Mouse (Mus musculus): ENCODE results near the gene Fbxo46. TPM values are rescaled to one million over a fixed set of nuclear protein-coding genes. Genes with fewer than 3 reads are reported as not detected.
"Not testable (repeated sequence)": the region's sequence is repeated elsewhere in the genome, so short reads cannot be mapped to it uniquely, and the experiment has no call there.

The Fbxo46 gene
- total RNA-seq, 2 experiments from 2014 or later, result 5.4 to 5.5 TPM

- no peak for DNase-seq (ENCODE audit: low spot score)
- intact Hi-C loops (cut with DNase I), result no loop called here
Observed at GRCm38 (mm10) chr7:19127744-19128143, 8.1 kb downstream of the Fbxo46 start.

- no peak for DNase-seq (ENCODE audit: low spot score)
- intact Hi-C loops (cut with DNase I), result no loop called here
Observed at GRCm38 (mm10) chr7:19129396-19129795, 9.7 kb downstream of the Fbxo46 start.

GRCm38 (mm10) chr7:19130657-19131056, 11.0 kb downstream of the Fbxo46 start:
- intact Hi-C loops (cut with DNase I), result no loop called here
- DNase-seq (ENCODE audit: low spot score), result no peak

- intact Hi-C loops (cut with DNase I), result no loop called here
- peak; percentile 97 for DNase-seq (ENCODE audit: low spot score)
Observed at GRCm38 (mm10) chr7:19131324-19131848, 11.7 kb downstream of the Fbxo46 start.

GRCm38 (mm10) chr7:19136168-19136567, 16.5 kb downstream of the Fbxo46 start:
- intact Hi-C loops (cut with DNase I), result no loop called here
- no peak for DNase-seq (ENCODE audit: low spot score)

GRCm38 (mm10) chr7:19136673-19137334, 17.1 kb downstream of the Fbxo46 start:
- intact Hi-C loops (cut with DNase I), result no loop called here

GRCm38 (mm10) chr7:19137380-19137779, 17.7 kb downstream of the Fbxo46 start:
- DNase-seq (ENCODE audit: low spot score), result no peak
- intact Hi-C loops (cut with DNase I), result no loop called here

More at GRCm38 (mm10) chr7:19136673-19137334, 17.1 kb downstream of the Fbxo46 start:
- no peak for DNase-seq (ENCODE audit: low spot score)

- intact Hi-C loops (cut with DNase I), result no loop called here
- DNase-seq (ENCODE audit: low spot score), result no peak
Observed at GRCm38 (mm10) chr7:19146793-19147192, 27.1 kb downstream of the Fbxo46 start.

GRCm38 (mm10) chr7:19147497-19148045, 27.9 kb downstream of the Fbxo46 start:
- DNase-seq (ENCODE audit: low spot score), result no peak
- intact Hi-C loops (cut with DNase I), result no loop called here

- intact Hi-C loops (cut with DNase I), result no loop called here
Observed at GRCm38 (mm10) chr7:19148180-19148874, 28.7 kb downstream of the Fbxo46 start.

GRCm38 (mm10) chr7:19148875-19149541, 29.3 kb downstream of the Fbxo46 start, which contains the start of gene Qpctl:
Gene Qpctl, minus strand, starts transcription at chr7:19149291.
- peak; percentile 99 for DNase-seq (ENCODE audit: low spot score)
- intact Hi-C loops (cut with DNase I), result no loop called here

More at GRCm38 (mm10) chr7:19148180-19148874, 28.7 kb downstream of the Fbxo46 start:
- DNase-seq (ENCODE audit: low spot score), result no peak

- intact Hi-C loops (cut with DNase I), result loop anchor here (10.0 kb wide), 1 partner anchor 55 kb away; no protein-coding TSS in a partner anchor
Observed at GRCm38 (mm10) chr7:19149626-19150025, 30.0 kb downstream of the Fbxo46 start, which contains the start of gene Snrpd2. Gene Snrpd2, plus strand, starts transcription at chr7:19149722.

GRCm38 (mm10) chr7:19151121-19151520, 31.5 kb downstream of the Fbxo46 start:
- not testable (repeated sequence) for DNase-seq (ENCODE audit: low spot score)
- intact Hi-C loops (cut with DNase I), result loop anchor here (10.0 kb wide), 1 partner anchor 54 kb away; no protein-coding TSS in a partner anchor

More at GRCm38 (mm10) chr7:19149626-19150025, 30.0 kb downstream of the Fbxo46 start, which contains the start of gene Snrpd2:
- DNase-seq (ENCODE audit: low spot score), result peak; percentile 90

GRCm38 (mm10) chr7:19154796-19155195, 35.1 kb downstream of the Fbxo46 start:
- DNase-seq (ENCODE audit: low spot score), result no peak
- intact Hi-C loops (cut with DNase I), result loop anchor here (5.0 to 10.0 kb wide), 2 partner anchors 50 to 193 kb away; no protein-coding TSS in a partner anchor

- no peak for DNase-seq (ENCODE audit: low spot score)
- intact Hi-C loops (cut with DNase I), result loop anchor here (5.0 to 10.0 kb wide), 2 partner anchors 49 to 191 kb away; no protein-coding TSS in a partner anchor
Observed at GRCm38 (mm10) chr7:19155825-19156475, 36.3 kb downstream of the Fbxo46 start.

- intact Hi-C loops (cut with DNase I), result loop anchor here (1.0 to 10.0 kb wide), 3 partner anchors 16 to 190 kb away; no protein-coding TSS in a partner anchor
- DNase-seq (ENCODE audit: low spot score), result peak; percentile 69
Observed at GRCm38 (mm10) chr7:19157160-19157800, 37.6 kb downstream of the Fbxo46 start.

- DNase-seq (ENCODE audit: low spot score), result no peak
- intact Hi-C loops (cut with DNase I), result loop anchor here (5.0 to 10.0 kb wide), 2 partner anchors 46 to 189 kb away; no protein-coding TSS in a partner anchor
Observed at GRCm38 (mm10) chr7:19158601-19159000, 38.9 kb downstream of the Fbxo46 start.

GRCm38 (mm10) chr7:19159411-19159810, 39.8 kb downstream of the Fbxo46 start:
- intact Hi-C loops (cut with DNase I), result loop anchor here (5.0 to 10.0 kb wide), 2 partner anchors 45 to 188 kb away; no protein-coding TSS in a partner anchor
- DNase-seq (ENCODE audit: low spot score), result no peak

All from heart, postnatal 25 days (tissue).